Mouse (Mus musculus): ENCODE results near the gene Relch. TPM values are rescaled to one million over a fixed set of nuclear protein-coding genes. Genes with fewer than 3 reads are reported as not detected.
"Not testable (repeated sequence)": the region's sequence is repeated elsewhere in the genome, so short reads cannot be mapped to it uniquely, and the experiment has no call there.

Gene Relch
- total RNA-seq (2022) = 10 to 100 TPM; 17.6 to 21.4 (median 19.2) TPM

DNA sequence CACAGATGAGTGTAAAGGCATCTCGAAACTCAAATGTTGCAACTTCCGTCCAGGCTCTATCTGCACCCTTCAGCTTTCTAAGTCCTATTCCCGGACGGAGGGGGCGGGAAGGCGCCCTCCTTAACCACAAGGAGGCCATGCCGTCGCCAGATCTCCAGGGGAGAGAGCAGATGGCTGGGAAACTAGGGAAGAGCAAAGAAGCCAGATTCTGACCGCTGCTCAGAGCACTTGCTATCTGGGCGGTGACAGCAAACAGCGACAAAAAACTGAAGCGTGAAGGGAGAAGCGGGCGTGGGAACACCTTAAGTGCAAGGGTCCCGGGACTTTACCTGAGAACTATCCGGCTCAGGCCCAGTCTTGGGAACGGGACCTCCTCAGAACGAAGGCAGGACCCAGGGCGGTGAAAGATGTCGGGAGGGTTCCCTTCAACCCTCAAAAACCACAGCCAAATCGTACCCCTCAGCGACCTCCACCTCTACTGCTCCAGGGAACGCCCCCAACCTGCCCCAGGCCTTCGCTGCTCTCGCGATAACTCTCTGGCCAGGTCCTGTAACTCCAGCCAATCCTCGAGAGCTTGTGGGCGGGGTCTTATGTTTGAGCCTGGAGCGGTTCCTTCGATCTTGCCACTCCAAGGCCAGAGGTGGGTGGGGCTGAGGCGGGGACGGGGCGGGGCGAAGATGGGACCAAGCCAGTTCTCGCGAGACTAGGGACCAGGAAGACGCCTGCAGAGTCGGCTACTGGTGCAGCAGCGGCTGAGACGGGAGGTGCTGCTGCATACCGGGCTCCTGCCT is at the start of gene Relch, which contains the start of gene Pign:
Gene Relch (plus strand): TSS at position 691 of the 791 bp plus-strand sequence.
Gene Pign (minus strand): TSS at position 507 of the 791 bp plus-strand sequence.
- peak; percentile 98 for DNase-seq (ENCODE audit: low spot score)

GRCm38 (mm10) chr1:105630481-105630880 is 33.2 kb upstream of the Relch start:
- DNase-seq (ENCODE audit: low spot score) = peak; percentile 38

DNA sequence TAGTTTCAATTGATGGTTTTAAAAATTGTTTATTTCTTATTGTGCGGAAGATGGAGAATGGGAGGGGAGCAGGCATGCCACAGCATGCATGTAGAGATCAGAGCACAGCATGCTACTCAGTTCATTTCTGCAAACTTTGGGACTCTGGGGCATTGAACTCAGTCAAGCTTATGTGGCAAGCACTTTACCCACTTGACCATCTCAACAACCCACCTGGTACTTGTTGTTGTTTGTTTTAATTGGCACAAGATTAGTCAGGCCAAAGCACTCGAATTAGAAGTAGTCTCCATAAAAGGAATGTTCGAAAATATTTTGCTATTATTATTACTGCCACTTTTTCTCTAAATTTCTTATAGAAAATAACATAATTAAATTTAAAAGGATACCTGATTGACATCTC is 19.6 kb upstream of the Relch start:
- DNase-seq (ENCODE audit: low spot score) = no peak

GRCm38 (mm10) chr1:105650650-105651049 is 13.0 kb upstream of the Relch start:
- DNase-seq (ENCODE audit: low spot score) = no peak

DNA sequence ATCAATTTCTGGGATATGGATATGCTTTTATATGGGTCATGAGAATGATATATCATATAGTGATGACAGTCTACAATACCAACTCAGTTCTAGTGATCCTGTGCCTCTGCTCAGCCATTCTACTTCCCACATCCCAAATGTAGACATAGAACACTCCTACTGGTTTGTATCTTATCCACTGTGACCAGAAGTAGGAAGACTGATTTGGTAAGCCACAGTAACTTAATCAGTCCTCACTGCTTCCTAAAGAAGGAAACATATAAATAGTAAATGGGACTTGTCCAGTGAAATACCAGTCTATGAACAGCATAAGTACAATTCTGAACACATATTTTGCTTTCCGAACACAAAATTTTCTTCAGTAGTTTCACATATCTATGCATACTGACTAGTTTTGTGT is 9.7 kb upstream of the Relch start:
- DNase-seq (ENCODE audit: low spot score) = no peak

DNA sequence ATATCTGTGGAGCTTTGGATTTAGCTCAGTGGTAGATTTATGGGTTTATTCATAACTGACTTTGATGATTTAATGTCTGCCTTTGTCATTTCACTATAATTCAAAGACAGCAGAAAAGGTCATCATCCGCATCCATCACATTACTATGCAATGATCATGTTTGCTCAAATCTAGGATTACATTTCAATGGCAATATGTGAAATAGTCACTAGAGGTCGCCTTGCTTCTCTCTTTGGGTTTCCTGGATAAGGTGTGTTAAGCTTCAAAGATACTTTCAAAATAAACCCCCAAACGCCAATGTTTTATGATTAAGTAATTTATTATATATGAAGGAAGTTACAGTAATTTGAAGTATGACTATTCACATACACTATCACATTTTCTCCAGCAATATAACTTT is 3.6 kb upstream of the Relch start:
- DNase-seq (ENCODE audit: low spot score) = peak; percentile 74

GRCm38 (mm10) chr1:105662820-105663170 is 866 bp upstream of the Relch start:
- no peak for DNase-seq (ENCODE audit: low spot score)

DNA sequence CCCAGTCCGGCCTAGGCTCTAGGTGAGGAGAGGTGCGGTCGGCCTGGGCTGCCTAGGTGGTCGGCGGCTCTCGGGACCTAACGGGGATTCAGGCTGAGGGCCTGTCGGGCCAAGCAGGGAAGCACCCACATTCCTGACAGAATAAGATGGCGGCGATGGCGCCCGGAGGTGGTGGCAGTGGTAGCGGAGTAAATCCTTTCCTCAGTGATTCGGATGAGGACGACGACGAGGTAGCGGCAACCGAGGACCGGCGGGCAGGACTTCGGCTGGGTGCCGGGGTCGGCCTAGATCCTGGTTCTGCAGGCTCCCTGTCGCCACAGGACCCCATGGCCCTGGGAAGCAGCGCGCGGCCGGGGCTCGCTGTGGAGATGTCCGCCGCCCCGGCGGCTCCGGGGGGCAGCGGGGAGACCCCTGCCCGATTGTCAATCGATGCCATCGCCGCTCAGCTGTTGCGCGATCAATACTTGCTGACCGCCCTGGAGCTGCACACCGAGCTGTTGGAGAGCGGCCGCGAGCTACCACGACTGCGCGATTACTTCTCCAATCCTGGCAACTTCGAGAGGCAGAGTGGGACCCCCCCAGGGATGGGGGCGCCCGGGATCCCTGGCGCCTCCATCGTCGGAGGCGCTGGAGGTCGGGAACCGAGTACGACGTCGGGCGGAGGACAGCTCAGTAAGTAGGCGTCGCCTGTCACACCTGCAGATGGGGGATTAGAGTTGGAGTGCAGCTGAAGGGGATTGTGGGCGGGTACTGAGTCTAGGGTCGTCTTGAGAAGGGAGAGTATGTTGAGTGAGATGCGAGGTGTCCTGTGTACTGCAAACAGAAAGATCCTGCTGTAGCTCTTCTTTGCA is 526 bp downstream of the Relch start:
- DNase-seq (ENCODE audit: low spot score) = peak; percentile 1

GRCm38 (mm10) chr1:105669700-105670099 is 6.0 kb downstream of the Relch start:
- DNase-seq (ENCODE audit: low spot score) = no peak

DNA sequence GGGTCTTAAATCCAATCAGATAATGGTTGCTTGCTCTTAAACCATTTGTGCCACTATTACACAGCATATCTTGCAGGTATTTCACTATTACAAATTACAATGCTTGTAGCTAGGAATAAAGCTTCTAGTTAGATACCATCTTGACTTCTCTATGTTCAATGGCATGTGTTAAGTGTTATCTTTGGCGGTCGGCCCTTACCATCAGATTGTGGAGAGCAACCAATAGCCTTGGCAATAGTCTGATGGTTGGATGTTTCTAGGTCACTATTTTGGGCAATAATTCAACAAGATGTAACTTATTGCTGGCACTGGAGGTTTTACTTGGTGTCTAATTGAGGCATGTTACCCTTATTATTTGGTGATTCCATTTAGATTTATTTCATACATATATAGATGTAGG is 11.1 kb downstream of the Relch start:
- DNase-seq (ENCODE audit: low spot score) = no peak

DNA sequence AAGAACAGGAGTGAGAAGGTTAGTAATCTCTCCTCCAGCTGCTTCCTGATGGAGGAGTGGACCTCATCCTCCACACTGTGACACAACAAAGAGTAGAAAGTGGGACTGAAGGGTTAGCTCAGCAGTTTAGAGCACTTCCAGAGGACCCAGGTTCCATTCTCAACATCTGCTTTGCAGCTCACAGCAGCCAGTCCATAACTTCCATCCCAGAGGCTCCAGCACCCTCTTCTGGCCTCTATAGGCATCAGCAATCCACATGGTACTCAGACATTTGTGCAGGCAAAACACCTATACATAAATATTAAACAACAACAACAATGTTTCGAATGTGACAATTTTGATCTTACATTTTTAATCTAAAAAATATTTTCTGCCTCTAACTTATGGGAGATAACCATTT is 16.9 kb downstream of the Relch start:
- DNase-seq (ENCODE audit: low spot score) = peak; percentile 14

- DNase-seq (ENCODE audit: low spot score) = no peak
Observed at GRCm38 (mm10) chr1:105685501-105685900, 21.8 kb downstream of the Relch start.

GRCm38 (mm10) chr1:105695581-105695980 is 31.9 kb downstream of the Relch start:
- DNase-seq (ENCODE audit: low spot score) = peak; percentile 11

- DNase-seq (ENCODE audit: low spot score) = no peak
Observed at GRCm38 (mm10) chr1:105700984-105701530, 37.4 kb downstream of the Relch start.

GRCm38 (mm10) chr1:105709415-105709814 is 45.8 kb downstream of the Relch start:
- no peak for DNase-seq (ENCODE audit: low spot score)

GRCm38 (mm10) chr1:105711227-105711626 is 47.6 kb downstream of the Relch start:
- DNase-seq (ENCODE audit: low spot score) = peak; percentile 6

- DNase-seq (ENCODE audit: low spot score) = no peak
Observed at GRCm38 (mm10) chr1:105712822-105713221, 49.2 kb downstream of the Relch start.

GRCm38 (mm10) chr1:105718358-105718757 is 54.7 kb downstream of the Relch start:
- DNase-seq (ENCODE audit: low spot score) = peak; percentile 16

- not testable (repeated sequence) for DNase-seq (ENCODE audit: low spot score)
Observed at GRCm38 (mm10) chr1:105729246-105729645, 65.6 kb downstream of the Relch start.

DNA sequence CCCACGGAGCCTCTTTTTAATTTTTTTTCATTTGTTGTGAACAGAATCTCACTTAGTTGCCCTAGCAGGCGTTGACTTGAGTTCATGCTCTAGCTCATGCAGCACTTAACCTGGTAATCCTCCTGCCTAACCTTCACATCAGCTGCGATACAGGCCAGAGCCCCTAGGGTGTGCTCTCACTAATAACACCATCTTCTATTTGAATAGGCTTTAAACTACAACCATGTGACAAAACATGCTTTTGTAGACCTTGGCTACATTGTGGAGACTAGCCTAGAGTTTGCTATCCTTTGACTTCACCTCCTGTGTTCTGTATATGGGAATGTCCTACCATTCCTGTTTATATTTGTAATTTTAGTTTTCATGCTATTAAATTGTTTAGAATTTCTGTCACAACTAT is 71.7 kb downstream of the Relch start:
- no peak for DNase-seq (ENCODE audit: low spot score)

GRCm38 (mm10) chr1:105738334-105738733 is 74.7 kb downstream of the Relch start:
- no peak for DNase-seq (ENCODE audit: low spot score)

DNA sequence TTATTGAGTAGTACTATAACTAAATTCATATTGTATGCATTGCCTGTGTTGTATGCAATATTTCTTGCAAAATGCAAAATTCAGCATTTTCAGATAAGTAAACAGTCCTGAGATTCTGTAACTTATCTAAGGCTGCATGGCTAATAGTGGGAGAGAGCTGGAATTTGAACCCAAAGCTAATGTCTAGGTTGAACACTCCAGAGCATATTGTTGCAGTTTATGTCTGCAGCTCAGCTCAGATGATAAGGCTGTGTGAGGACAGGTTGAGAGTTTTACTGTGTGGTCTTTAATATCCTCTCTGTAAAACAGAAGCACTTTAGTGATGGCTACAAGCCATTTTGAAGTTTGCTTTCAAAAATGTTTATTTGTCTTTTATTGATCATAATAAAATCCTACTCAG is 75.8 kb downstream of the Relch start:
- DNase-seq (ENCODE audit: low spot score) = no peak

Data from heart, adult 8-10 months (tissue).